Mouse (Mus musculus): ENCODE measurements around the gene Zbtb20. TPM values are rescaled to one million over a fixed set of nuclear protein-coding genes. Genes with fewer than 3 reads are reported as not detected.
A peak's percentile ranks its signal among the peaks of the same experiment; 100 is the strongest.

Gene Zbtb20
- total and polyA plus RNA-seq, 2 experiments from 2014 or later: 19.8 to 45.8 TPM

- Histone ChIP-seq H3K9me3 (replicated peaks; ENCODE audit: control insufficient read depth, low read length) (no peaks in the 10 kb centered on the region), H3K27ac (ENCODE audit: low read depth) (no peak overlapping the region), H3K36me3 (replicated peaks; ENCODE audit: control insufficient read depth, insufficient read depth, low read length) (no peaks in the 10 kb centered on the region), H3K4me2 (ENCODE audit: low read depth, low read length) (peak overlapping the region; percentile 34), H3K27me3 (ENCODE audit: control insufficient read depth, insufficient read depth, low read length) (no peaks in the 10 kb centered on the region), H3K4me3 (ENCODE audit: low read depth, low read length) (no peak overlapping the region), H3K4me1 (ENCODE audit: control insufficient read depth, insufficient read depth) (no peaks in the 10 kb centered on the region), H3K9ac (replicated peaks; ENCODE audit: low read depth, low read length) (no peak overlapping the region)
- no peak for TF ChIP-seq CTCF (IDR thresholded peaks at IDR 0.05; ENCODE audit: low read depth)
- no peak for TF ChIP-seq EP300 (IDR thresholded peaks at IDR 0.05; ENCODE audit: low read depth)
- WGBS: 65% methylated on average over 11 of the region's 11 CpGs
- ATAC-seq (ENCODE audit: insufficient read depth, low read depth): no peak
- no peak for DNase-seq (ENCODE audit: low spot score)
Observed at GRCm38 (mm10) chr16:43474941-43475728, 599.5 kb downstream of the Zbtb20 start.

- TF ChIP-seq CTCF (IDR thresholded peaks at IDR 0.05; ENCODE audit: low read depth) (no peak), EP300 (IDR thresholded peaks at IDR 0.05; ENCODE audit: low read depth) (no peak)
- no peak overlapping the region for H3K9ac ChIP-seq (replicated peaks; ENCODE audit: low read depth, low read length)
- no peak overlapping the region for H3K4me2 ChIP-seq (ENCODE audit: low read depth, low read length)
- no peak overlapping the region for H3K27ac ChIP-seq (ENCODE audit: low read depth)
- no peaks in the 10 kb centered on the region for H3K27me3 ChIP-seq (ENCODE audit: control insufficient read depth, insufficient read depth, low read length)
- WGBS: 84% methylated on average over 3 of the region's 3 CpGs
- no peak for ATAC-seq (ENCODE audit: insufficient read depth, low read depth)
- no peaks in the 10 kb centered on the region for H3K9me3 ChIP-seq (replicated peaks; ENCODE audit: control insufficient read depth, low read length)
- no peaks in the 10 kb centered on the region for H3K36me3 ChIP-seq (replicated peaks; ENCODE audit: control insufficient read depth, insufficient read depth, low read length)
- DNase-seq (ENCODE audit: low spot score): no peak
- no peaks in the 10 kb centered on the region for H3K4me1 ChIP-seq (ENCODE audit: control insufficient read depth, insufficient read depth)
- H3K4me3 ChIP-seq (ENCODE audit: low read depth, low read length): no peak overlapping the region
Observed at GRCm38 (mm10) chr16:43476921-43477320, 601.2 kb downstream of the Zbtb20 start.

DNA sequence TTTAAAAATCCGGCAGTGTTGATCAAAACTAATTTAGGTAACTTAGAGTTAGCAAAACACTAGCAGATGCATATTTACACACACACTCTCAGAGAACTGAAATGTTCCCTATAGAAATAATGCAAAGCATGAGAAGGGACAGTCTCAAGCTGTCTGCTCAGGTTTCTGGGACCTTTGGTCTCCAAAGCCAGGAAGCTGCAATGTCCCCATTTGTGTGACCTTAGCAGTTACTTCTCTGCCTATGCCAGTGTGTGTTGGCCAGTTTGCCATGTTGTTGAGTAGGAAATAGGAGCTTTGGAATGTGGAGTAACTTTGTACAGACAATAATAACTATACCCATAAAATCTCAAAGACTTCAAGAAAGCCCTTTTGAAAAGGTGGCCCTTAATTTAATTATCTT, 602.7 kb downstream of the Zbtb20 start:
- no peak overlapping the region for H3K27ac ChIP-seq (ENCODE audit: low read depth)
- no peak overlapping the region for H3K9ac ChIP-seq (replicated peaks; ENCODE audit: low read depth, low read length)
- WGBS: 96% methylated on average over 1 of the region's 1 CpGs
- H3K9me3 ChIP-seq (replicated peaks; ENCODE audit: control insufficient read depth, low read length): no peaks in the 10 kb centered on the region
- no peaks in the 10 kb centered on the region for H3K27me3 ChIP-seq (ENCODE audit: control insufficient read depth, insufficient read depth, low read length)
- DNase-seq (ENCODE audit: low spot score) (no peak), ATAC-seq (ENCODE audit: insufficient read depth, low read depth) (no peak)
- no peak overlapping the region for H3K4me2 ChIP-seq (ENCODE audit: low read depth, low read length)
- H3K4me3 ChIP-seq (ENCODE audit: low read depth, low read length): no peak overlapping the region
- no peaks in the 10 kb centered on the region for H3K4me1 ChIP-seq (ENCODE audit: control insufficient read depth, insufficient read depth)
- TF ChIP-seq CTCF (IDR thresholded peaks at IDR 0.05; ENCODE audit: low read depth): no peak
- no peak for TF ChIP-seq EP300 (IDR thresholded peaks at IDR 0.05; ENCODE audit: low read depth)
- H3K36me3 ChIP-seq (replicated peaks; ENCODE audit: control insufficient read depth, insufficient read depth, low read length): no peaks in the 10 kb centered on the region

GRCm38 (mm10) chr16:43480532-43480931, 604.9 kb downstream of the Zbtb20 start:
- TF ChIP-seq CTCF (IDR thresholded peaks at IDR 0.05; ENCODE audit: low read depth) (no peak), EP300 (IDR thresholded peaks at IDR 0.05; ENCODE audit: low read depth) (no peak)
- no peak overlapping the region for H3K4me3 ChIP-seq (ENCODE audit: low read depth, low read length)
- ATAC-seq (ENCODE audit: insufficient read depth, low read depth) (no peak), DNase-seq (ENCODE audit: low spot score) (no peak)
- no peaks in the 10 kb centered on the region for H3K9me3 ChIP-seq (replicated peaks; ENCODE audit: control insufficient read depth, low read length)
- no peak overlapping the region for H3K9ac ChIP-seq (replicated peaks; ENCODE audit: low read depth, low read length)
- no peak overlapping the region for H3K27ac ChIP-seq (ENCODE audit: low read depth)
- H3K27me3 ChIP-seq (ENCODE audit: control insufficient read depth, insufficient read depth, low read length): no peaks in the 10 kb centered on the region
- H3K4me2 ChIP-seq (ENCODE audit: low read depth, low read length): no peak overlapping the region
- 81% methylated on average over 6 of the region's 6 CpGs for WGBS
- no peaks in the 10 kb centered on the region for H3K36me3 ChIP-seq (replicated peaks; ENCODE audit: control insufficient read depth, insufficient read depth, low read length)
- H3K4me1 ChIP-seq (ENCODE audit: control insufficient read depth, insufficient read depth): no peaks in the 10 kb centered on the region

GRCm38 (mm10) chr16:43482125-43482524, 606.4 kb downstream of the Zbtb20 start:
- 60% methylated on average over 3 of the region's 3 CpGs for WGBS
- TF ChIP-seq EP300 (IDR thresholded peaks at IDR 0.05; ENCODE audit: low read depth) (no peak), CTCF (IDR thresholded peaks at IDR 0.05; ENCODE audit: low read depth) (no peak)
- H3K9ac ChIP-seq (replicated peaks; ENCODE audit: low read depth, low read length): no peak overlapping the region
- ATAC-seq (ENCODE audit: insufficient read depth, low read depth) (no peak), DNase-seq (ENCODE audit: low spot score) (no peak)
- H3K4me1 ChIP-seq (ENCODE audit: control insufficient read depth, insufficient read depth): no peaks in the 10 kb centered on the region
- no peaks in the 10 kb centered on the region for H3K27me3 ChIP-seq (ENCODE audit: control insufficient read depth, insufficient read depth, low read length)
- H3K27ac ChIP-seq (ENCODE audit: low read depth): no peak overlapping the region
- no peaks in the 10 kb centered on the region for H3K9me3 ChIP-seq (replicated peaks; ENCODE audit: control insufficient read depth, low read length)
- no peak overlapping the region for H3K4me3 ChIP-seq (ENCODE audit: low read depth, low read length)
- H3K4me2 ChIP-seq (ENCODE audit: low read depth, low read length): no peak overlapping the region
- no peaks in the 10 kb centered on the region for H3K36me3 ChIP-seq (replicated peaks; ENCODE audit: control insufficient read depth, insufficient read depth, low read length)

DNA sequence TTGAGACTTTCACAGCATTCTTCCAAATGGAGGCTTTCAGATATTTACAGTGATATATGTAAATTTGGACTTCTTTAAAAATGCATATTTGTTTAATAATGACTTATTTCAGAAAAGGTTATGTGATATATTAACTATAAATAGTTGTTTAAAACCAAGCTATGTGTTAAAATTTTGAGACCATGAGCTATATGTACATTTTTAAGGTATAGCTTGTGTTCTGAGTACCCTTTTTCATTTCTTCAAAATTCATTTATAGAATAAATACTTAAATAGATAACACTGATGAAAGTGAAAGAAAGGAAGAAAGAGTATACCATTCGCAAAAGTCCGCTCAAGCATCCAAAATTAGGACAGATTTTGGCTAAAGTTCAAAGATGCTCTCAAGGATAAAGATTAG, 607.1 kb downstream of the Zbtb20 start:
- TF ChIP-seq CTCF (IDR thresholded peaks at IDR 0.05; ENCODE audit: low read depth) (no peak), EP300 (IDR thresholded peaks at IDR 0.05; ENCODE audit: low read depth) (no peak)
- 89% methylated on average over 2 of the region's 2 CpGs for WGBS
- ATAC-seq (ENCODE audit: insufficient read depth, low read depth): no peak

More for the DNA sequence above, 607.1 kb downstream of the Zbtb20 start:
- no peaks in the 10 kb centered on the region for H3K9me3 ChIP-seq (replicated peaks; ENCODE audit: control insufficient read depth, low read length)
- H3K4me3 ChIP-seq (ENCODE audit: low read depth, low read length): no peak overlapping the region
- H3K9ac ChIP-seq (replicated peaks; ENCODE audit: low read depth, low read length): no peak overlapping the region
- no peaks in the 10 kb centered on the region for H3K4me1 ChIP-seq (ENCODE audit: control insufficient read depth, insufficient read depth)
- no peak overlapping the region for H3K4me2 ChIP-seq (ENCODE audit: low read depth, low read length)
- no peak for DNase-seq (ENCODE audit: low spot score)
- H3K36me3 ChIP-seq (replicated peaks; ENCODE audit: control insufficient read depth, insufficient read depth, low read length): no peaks in the 10 kb centered on the region
- no peaks in the 10 kb centered on the region for H3K27me3 ChIP-seq (ENCODE audit: control insufficient read depth, insufficient read depth, low read length)
- no peak overlapping the region for H3K27ac ChIP-seq (ENCODE audit: low read depth)

Measured in heart, postnatal 0 days (tissue).